Mouse (Mus musculus): ENCODE data around the gene Gm49450. TPM values are rescaled to one million over a fixed set of nuclear protein-coding genes. Genes with fewer than 3 reads are reported as not detected.

Gm49450 gene
- polyA plus RNA-seq (2012; rRNA removed), result 12.0 TPM in 1 of 2 replicates, not detected in the other

- Histone ChIP-seq H3K4me1 (ENCODE audit: control insufficient read depth, insufficient read depth, low read length) (no peaks in the 10 kb centered on the region; the same call in 1 of the 2 replicates), H3K4me3 (ENCODE audit: insufficient read depth, low read depth, low read length) (peak within 1 kb of the TSS; percentile 69), H3K36me3 (ENCODE audit: control insufficient read depth, insufficient read depth, low read length) (no peaks in the 10 kb centered on the region), H3K27me3 (replicated peaks; ENCODE audit: control insufficient read depth, insufficient read depth, low read length) (no peaks in the 10 kb centered on the region), H3K27ac (ENCODE audit: insufficient read depth, low read depth, low read length) (peak within 1 kb of the TSS; percentile 81)
- peak; percentile 90 for DNase-seq
- 11% methylated on average over 28 of the region's 28 CpGs for WGBS
- TF ChIP-seq CTCF (conservative IDR thresholded peaks at IDR 0.05; ENCODE audit: insufficient read depth, insufficient read length, low read depth, low read length), result no peak
- TF ChIP-seq POLR2A (IDR thresholded peaks at IDR 0.05; ENCODE audit: low read depth, low read length), result peak; percentile 80
Observed at GRCm38 (mm10) chr15:98953401-98954356, at the start of gene Gm49450, which contains the start of gene Tuba1a. TSS of gene Gm49450 (minus strand) at chr15:98953551. TSS of gene Tuba1a (minus strand) at chr15:98953703.

GRCm38 (mm10) chr15:99001451-99001931 is 48.1 kb upstream of the Gm49450 start:
- H3K27me3 ChIP-seq (replicated peaks; ENCODE audit: control insufficient read depth, insufficient read depth, low read length), result no peaks in the 10 kb centered on the region
- 12% methylated on average over 17 of the region's 17 CpGs for WGBS
- no peak overlapping the region for H3K27ac ChIP-seq (ENCODE audit: insufficient read depth, low read depth, low read length)
- TF ChIP-seq CTCF (conservative IDR thresholded peaks at IDR 0.05; ENCODE audit: insufficient read depth, insufficient read length, low read depth, low read length) (no peak), POLR2A (IDR thresholded peaks at IDR 0.05; ENCODE audit: low read depth, low read length) (no peak)
- DNase-seq, result peak; percentile 62
- no peaks in the 10 kb centered on the region for H3K4me1 ChIP-seq (ENCODE audit: control insufficient read depth, insufficient read depth, low read length)
- H3K36me3 ChIP-seq (ENCODE audit: control insufficient read depth, insufficient read depth, low read length), result no peaks in the 10 kb centered on the region
- H3K4me3 ChIP-seq (ENCODE audit: insufficient read depth, low read depth, low read length), result peak overlapping the region; percentile 9; the same call in 1 of the 2 replicates

- peak; percentile 78 for DNase-seq
- Histone ChIP-seq H3K36me3 (ENCODE audit: control insufficient read depth, insufficient read depth, low read length) (no peaks in the 10 kb centered on the region), H3K27me3 (replicated peaks; ENCODE audit: control insufficient read depth, insufficient read depth, low read length) (no peaks in the 10 kb centered on the region), H3K4me3 (ENCODE audit: insufficient read depth, low read depth, low read length) (no peak overlapping the region), H3K27ac (ENCODE audit: insufficient read depth, low read depth, low read length) (no peak overlapping the region), H3K4me1 (ENCODE audit: control insufficient read depth, insufficient read depth, low read length) (no peaks in the 10 kb centered on the region)
- 37% methylated on average over 14 of the region's 14 CpGs for WGBS
- no peak for TF ChIP-seq POLR2A (IDR thresholded peaks at IDR 0.05; ENCODE audit: low read depth, low read length)
- TF ChIP-seq CTCF (conservative IDR thresholded peaks at IDR 0.05; ENCODE audit: insufficient read depth, insufficient read length, low read depth, low read length), result peak; percentile 16; the same call in 1 of the 2 replicates
Observed at GRCm38 (mm10) chr15:99000535-99001283, 47.4 kb upstream of the Gm49450 start.

GRCm38 (mm10) chr15:98998775-98999157 is 45.4 kb upstream of the Gm49450 start:
- TF ChIP-seq CTCF (conservative IDR thresholded peaks at IDR 0.05; ENCODE audit: insufficient read depth, insufficient read length, low read depth, low read length) (no peak), POLR2A (IDR thresholded peaks at IDR 0.05; ENCODE audit: low read depth, low read length) (no peak)
- WGBS, result 47% methylated on average over 6 of the region's 6 CpGs
- H3K4me1 ChIP-seq (ENCODE audit: control insufficient read depth, insufficient read depth, low read length), result no peaks in the 10 kb centered on the region
- H3K27me3 ChIP-seq (replicated peaks; ENCODE audit: control insufficient read depth, insufficient read depth, low read length), result no peaks in the 10 kb centered on the region
- no peak overlapping the region for H3K27ac ChIP-seq (ENCODE audit: insufficient read depth, low read depth, low read length)
- no peak for DNase-seq
- H3K36me3 ChIP-seq (ENCODE audit: control insufficient read depth, insufficient read depth, low read length), result no peaks in the 10 kb centered on the region
- H3K4me3 ChIP-seq (ENCODE audit: insufficient read depth, low read depth, low read length), result no peak overlapping the region

- no peak for DNase-seq
- Histone ChIP-seq H3K4me1 (ENCODE audit: control insufficient read depth, insufficient read depth, low read length) (no peaks in the 10 kb centered on the region), H3K27me3 (replicated peaks; ENCODE audit: control insufficient read depth, insufficient read depth, low read length) (no peaks in the 10 kb centered on the region), H3K4me3 (ENCODE audit: insufficient read depth, low read depth, low read length) (no peak overlapping the region), H3K27ac (ENCODE audit: insufficient read depth, low read depth, low read length) (no peak overlapping the region), H3K36me3 (ENCODE audit: control insufficient read depth, insufficient read depth, low read length) (no peaks in the 10 kb centered on the region)
- 51% methylated on average over 13 of the region's 13 CpGs for WGBS
- TF ChIP-seq CTCF (conservative IDR thresholded peaks at IDR 0.05; ENCODE audit: insufficient read depth, insufficient read length, low read depth, low read length), result no peak
- no peak for TF ChIP-seq POLR2A (IDR thresholded peaks at IDR 0.05; ENCODE audit: low read depth, low read length)
Observed at GRCm38 (mm10) chr15:98997938-98998774, 44.8 kb upstream of the Gm49450 start.

GRCm38 (mm10) chr15:98996840-98997239 is 43.5 kb upstream of the Gm49450 start:
- H3K27me3 ChIP-seq (replicated peaks; ENCODE audit: control insufficient read depth, insufficient read depth, low read length), result no peaks in the 10 kb centered on the region
- TF ChIP-seq POLR2A (IDR thresholded peaks at IDR 0.05; ENCODE audit: low read depth, low read length) (no peak), CTCF (conservative IDR thresholded peaks at IDR 0.05; ENCODE audit: insufficient read depth, insufficient read length, low read depth, low read length) (no peak)
- DNase-seq, result no peak
- H3K4me1 ChIP-seq (ENCODE audit: control insufficient read depth, insufficient read depth, low read length), result no peaks in the 10 kb centered on the region
- no peaks in the 10 kb centered on the region for H3K36me3 ChIP-seq (ENCODE audit: control insufficient read depth, insufficient read depth, low read length)
- no peak overlapping the region for H3K4me3 ChIP-seq (ENCODE audit: insufficient read depth, low read depth, low read length)
- WGBS, result 85% methylated on average over 7 of the region's 7 CpGs
- no peak overlapping the region for H3K27ac ChIP-seq (ENCODE audit: insufficient read depth, low read depth, low read length)

Measured in kidney, adult 2 months (tissue).